Mouse (Mus musculus): ENCODE measurements around the gene Fbxw9. TPM values are rescaled to one million over a fixed set of nuclear protein-coding genes. Genes with fewer than 3 reads are reported as not detected.

Fbxw9 gene
- polyA plus RNA-seq, 1 experiment: 52.5 TPM

- H3K36me3 ChIP-seq (ENCODE audit: control insufficient read depth, insufficient read depth, low read length): peaks cover 12% of the 10 kb centered on the region
- no peak for TF ChIP-seq POLR2A (IDR thresholded peaks at IDR 0.05; ENCODE audit: low read depth, low read length)
- no peak for TF ChIP-seq CTCF (IDR thresholded peaks at IDR 0.05; ENCODE audit: extremely low read depth, insufficient read length, insufficient replicate concordance, low read depth, low read length)
- peaks cover 6% of the 10 kb centered on the region; the same call in 1 of the 2 replicates for H3K4me1 ChIP-seq (ENCODE audit: control insufficient read depth, insufficient read depth, insufficient read length, low read length)
- H3K4me3 ChIP-seq (ENCODE audit: low read depth, low read length): peak overlapping the region; percentile 93
- WGBS: under 1% methylated on average over 14 of the region's 14 CpGs
- peak overlapping the region; percentile 48; the same call in 1 of the 2 replicates for H3K27ac ChIP-seq (ENCODE audit: insufficient read depth, low read depth, low read length)
- no peaks in the 10 kb centered on the region for H3K27me3 ChIP-seq (ENCODE audit: control insufficient read depth, insufficient read depth, low read length)
Measured at GRCm38 (mm10) chr8:85037366-85037680, 22.5 kb upstream of the Fbxw9 start.

DNA sequence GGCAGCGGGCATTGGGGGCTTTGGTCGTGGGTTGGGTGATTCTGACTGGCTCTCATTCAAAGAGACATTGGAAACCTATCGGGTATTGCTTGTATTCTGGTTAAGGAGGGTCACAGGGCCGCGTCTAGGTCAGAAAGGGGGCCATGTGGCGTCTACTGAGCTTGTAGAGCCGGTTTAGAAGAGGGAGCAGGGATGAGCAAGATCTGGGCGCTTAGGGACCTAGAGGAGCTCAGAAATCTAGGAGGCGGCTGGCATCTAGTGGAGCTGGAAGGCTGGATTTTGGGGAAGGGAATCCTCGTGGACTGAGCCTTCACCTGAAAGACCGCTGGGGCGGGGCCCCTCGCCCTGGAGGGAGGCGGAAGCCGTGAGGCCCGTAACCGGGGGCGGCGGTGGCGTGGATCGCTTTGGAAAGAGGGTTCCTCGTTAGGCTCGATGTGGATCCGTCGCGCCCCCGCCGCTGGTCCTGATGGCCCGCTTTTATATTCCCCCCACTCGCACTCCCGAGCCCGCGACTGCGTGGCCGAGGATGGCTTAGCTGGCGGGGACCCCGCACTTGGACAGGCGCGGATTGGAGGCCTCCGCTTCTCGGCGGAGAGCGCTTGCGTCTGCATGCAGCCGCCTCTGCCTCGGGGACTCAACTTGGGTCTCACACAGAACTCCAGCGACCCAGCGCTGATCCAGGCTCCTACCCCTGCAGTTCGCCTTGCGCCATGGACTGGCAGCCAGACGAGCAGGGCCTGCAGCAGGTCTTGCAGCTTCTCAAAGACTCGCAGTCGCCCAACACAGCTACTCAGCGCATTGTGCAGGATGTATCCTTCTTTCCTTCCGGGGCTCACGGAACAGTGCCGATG is 21.9 kb upstream of the Fbxw9 start:
- Histone ChIP-seq H3K27ac (ENCODE audit: insufficient read depth, low read depth, low read length) (peak overlapping the region; percentile 29), H3K4me1 (ENCODE audit: control insufficient read depth, insufficient read depth, insufficient read length, low read length) (peaks cover 6% of the 10 kb centered on the region; the same call in 1 of the 2 replicates), H3K4me3 (ENCODE audit: low read depth, low read length) (peak overlapping the region; percentile 93), H3K27me3 (ENCODE audit: control insufficient read depth, insufficient read depth, low read length) (no peaks in the 10 kb centered on the region), H3K36me3 (ENCODE audit: control insufficient read depth, insufficient read depth, low read length) (peaks cover 11% of the 10 kb centered on the region)
- 1% methylated on average over 56 of the region's 57 CpGs for WGBS
- no peak for TF ChIP-seq POLR2A (IDR thresholded peaks at IDR 0.05; ENCODE audit: low read depth, low read length)
- TF ChIP-seq CTCF (IDR thresholded peaks at IDR 0.05; ENCODE audit: extremely low read depth, insufficient read length, insufficient replicate concordance, low read depth, low read length): no peak

DNA sequence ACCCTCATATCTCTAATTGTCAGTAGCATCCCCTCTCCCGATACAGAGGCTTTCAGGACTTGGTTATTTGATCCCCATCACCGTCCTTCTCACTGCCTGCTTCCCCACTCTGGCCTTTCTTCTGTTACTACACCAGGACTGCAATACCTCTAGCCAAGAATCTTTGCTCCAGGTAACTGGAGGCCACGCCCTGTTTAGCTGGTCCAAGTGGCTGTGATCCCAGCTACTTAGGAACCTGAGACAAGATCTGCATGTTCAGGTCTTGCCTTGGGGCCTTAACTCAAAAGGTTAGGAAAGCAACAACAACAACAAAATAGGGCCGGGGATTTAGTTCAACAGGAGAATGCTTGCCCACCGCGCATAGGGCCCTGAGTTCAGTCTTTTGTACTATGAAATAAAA is 16.2 kb upstream of the Fbxw9 start:
- Histone ChIP-seq H3K36me3 (ENCODE audit: control insufficient read depth, insufficient read depth, low read length) (peaks cover 56% of the 10 kb centered on the region), H3K27ac (ENCODE audit: insufficient read depth, low read depth, low read length) (no peak overlapping the region), H3K27me3 (ENCODE audit: control insufficient read depth, insufficient read depth, low read length) (no peaks in the 10 kb centered on the region), H3K4me1 (ENCODE audit: control insufficient read depth, insufficient read depth, insufficient read length, low read length) (0 out of 2 replicates have a peak, but pooled peaks cover under 1% of the 10 kb centered on the region), H3K4me3 (ENCODE audit: low read depth, low read length) (no peak overlapping the region)
- TF ChIP-seq POLR2A (IDR thresholded peaks at IDR 0.05; ENCODE audit: low read depth, low read length) (no peak), CTCF (IDR thresholded peaks at IDR 0.05; ENCODE audit: extremely low read depth, insufficient read length, insufficient replicate concordance, low read depth, low read length) (no peak)
- WGBS: 87% methylated on average over 6 of the region's 6 CpGs

- no peak overlapping the region for H3K27ac ChIP-seq (ENCODE audit: insufficient read depth, low read depth, low read length)
- no peaks in the 10 kb centered on the region for H3K27me3 ChIP-seq (ENCODE audit: control insufficient read depth, insufficient read depth, low read length)
- no peak overlapping the region for H3K4me3 ChIP-seq (ENCODE audit: low read depth, low read length)
- peaks cover 7% of the 10 kb centered on the region for H3K4me1 ChIP-seq (ENCODE audit: control insufficient read depth, insufficient read depth, insufficient read length, low read length)
- H3K36me3 ChIP-seq (ENCODE audit: control insufficient read depth, insufficient read depth, low read length): peaks cover 43% of the 10 kb centered on the region
- 68% methylated on average over 7 of the region's 7 CpGs for WGBS
- TF ChIP-seq POLR2A (IDR thresholded peaks at IDR 0.05; ENCODE audit: low read depth, low read length) (no peak), CTCF (IDR thresholded peaks at IDR 0.05; ENCODE audit: extremely low read depth, insufficient read length, insufficient replicate concordance, low read depth, low read length) (no peak)
Measured at GRCm38 (mm10) chr8:85057367-85057766, 2.5 kb upstream of the Fbxw9 start.

DNA sequence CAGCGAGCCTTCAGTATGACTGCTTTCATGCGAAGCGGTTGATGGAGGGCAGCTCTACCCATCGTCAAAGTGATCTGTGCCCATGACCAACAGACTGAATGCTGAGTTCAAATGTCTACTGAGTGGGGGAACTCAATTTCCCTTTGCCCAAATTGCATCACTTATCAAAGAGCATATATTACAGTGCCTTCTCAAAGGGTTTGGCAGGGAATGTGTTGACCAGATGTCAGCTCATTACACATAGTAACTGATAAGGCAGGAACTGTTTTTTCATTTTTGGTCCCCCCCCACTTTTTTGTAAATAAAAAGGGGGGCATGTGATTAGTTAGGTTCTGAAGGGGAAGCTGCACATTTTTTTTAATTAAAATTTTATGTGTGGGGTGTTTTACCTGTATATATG is 2.7 kb downstream of the Fbxw9 start:
- Histone ChIP-seq H3K36me3 (ENCODE audit: control insufficient read depth, insufficient read depth, low read length) (0 out of 2 replicates have a peak, but pooled peaks cover 3% of the 10 kb centered on the region), H3K4me1 (ENCODE audit: control insufficient read depth, insufficient read depth, insufficient read length, low read length) (peaks cover 13% of the 10 kb centered on the region), H3K27me3 (ENCODE audit: control insufficient read depth, insufficient read depth, low read length) (no peaks in the 10 kb centered on the region), H3K4me3 (ENCODE audit: low read depth, low read length) (no peak overlapping the region), H3K27ac (ENCODE audit: insufficient read depth, low read depth, low read length) (no peak overlapping the region)
- WGBS: 95% methylated on average over 4 of the region's 4 CpGs
- no peak for TF ChIP-seq CTCF (IDR thresholded peaks at IDR 0.05; ENCODE audit: extremely low read depth, insufficient read length, insufficient replicate concordance, low read depth, low read length)
- no peak for TF ChIP-seq POLR2A (IDR thresholded peaks at IDR 0.05; ENCODE audit: low read depth, low read length)

- TF ChIP-seq CTCF (IDR thresholded peaks at IDR 0.05; ENCODE audit: extremely low read depth, insufficient read length, insufficient replicate concordance, low read depth, low read length) (no peak), POLR2A (IDR thresholded peaks at IDR 0.05; ENCODE audit: low read depth, low read length) (no peak)
- Histone ChIP-seq H3K27me3 (ENCODE audit: control insufficient read depth, insufficient read depth, low read length) (no peaks in the 10 kb centered on the region), H3K27ac (ENCODE audit: insufficient read depth, low read depth, low read length) (no peak overlapping the region), H3K36me3 (ENCODE audit: control insufficient read depth, insufficient read depth, low read length) (peaks cover 3% of the 10 kb centered on the region; the same call in 1 of the 2 replicates), H3K4me1 (ENCODE audit: control insufficient read depth, insufficient read depth, insufficient read length, low read length) (peaks cover 13% of the 10 kb centered on the region), H3K4me3 (ENCODE audit: low read depth, low read length) (no peak overlapping the region)
- WGBS: 18% methylated on average over 2 of the region's 2 CpGs
Measured at GRCm38 (mm10) chr8:85065213-85065612, 5.4 kb downstream of the Fbxw9 start.

GRCm38 (mm10) chr8:85067155-85067554 is 7.3 kb downstream of the Fbxw9 start:
- peaks cover 14% of the 10 kb centered on the region; the same call in 1 of the 2 replicates for H3K4me1 ChIP-seq (ENCODE audit: control insufficient read depth, insufficient read depth, insufficient read length, low read length)
- TF ChIP-seq POLR2A (IDR thresholded peaks at IDR 0.05; ENCODE audit: low read depth, low read length) (no peak), CTCF (IDR thresholded peaks at IDR 0.05; ENCODE audit: extremely low read depth, insufficient read length, insufficient replicate concordance, low read depth, low read length) (no peak)
- no peaks in the 10 kb centered on the region for H3K27me3 ChIP-seq (ENCODE audit: control insufficient read depth, insufficient read depth, low read length)
- H3K27ac ChIP-seq (ENCODE audit: insufficient read depth, low read depth, low read length): no peak overlapping the region
- 93% methylated on average over 2 of the region's 2 CpGs for WGBS
- H3K4me3 ChIP-seq (ENCODE audit: low read depth, low read length): no peak overlapping the region
- H3K36me3 ChIP-seq (ENCODE audit: control insufficient read depth, insufficient read depth, low read length): peaks cover 3% of the 10 kb centered on the region; the same call in 1 of the 2 replicates

Data from small intestine, adult 2 months (tissue).